Comparison of ENCODE assay signal across 10 mouse cellular contexts in genomic region chr17:6812851-6813191, GRCm38 (mm10). TPM values are rescaled to one million over a fixed set of nuclear protein-coding genes. Genes with fewer than 3 reads are reported as not detected.
DNase-seq lines count a peak whose midpoint lies in the region; ATAC-seq and TF ChIP-seq lines count a peak whose summit lies in the region.
"Had no signal": no experiment of that assay in that cellular context is flagged by ENCODE, and none has a peak within 500 bp of the region (broad histone marks: within the 10 kb centered on the region; RNA-seq: fewer than 3 reads in every experiment).

No protein-coding gene starts in this region.

- 3% methylated on average over 3 of the region's 3 CpGs for WGBS in forebrain, embryonic 14.5 days
- WGBS in forebrain, postnatal 0 days: 23% methylated on average over 3 of the region's 3 CpGs
- 4% methylated on average over 3 of the region's 3 CpGs for WGBS in midbrain, embryonic 13.5 days
- 4% methylated on average over 3 of the region's 3 CpGs for WGBS in midbrain, embryonic 16.5 days
- WGBS in stomach, postnatal 0 days: 14% methylated on average over 3 of the region's 3 CpGs
- 36% methylated on average over 3 of the region's 3 CpGs for WGBS in liver, embryonic 11.5 days

- ATAC-seq in forebrain, embryonic 14.5 days: no peak
- ATAC-seq in forebrain, postnatal 0 days: no peak
- no peak; the same call in 1 of the 2 replicates for ATAC-seq in midbrain, embryonic 13.5 days
- ATAC-seq in midbrain, embryonic 16.5 days: no peak
- ATAC-seq in stomach, postnatal 0 days (ENCODE audit: low FRiP score, low TSS enrichment): no peak
- ATAC-seq in liver, embryonic 11.5 days (replicated peaks; ENCODE audit: low FRiP score): no peak

- no peak for TF ChIP-seq EP300 in stomach, postnatal 0 days (optimal IDR thresholded peaks at IDR 0.05)

- H3K4me3 ChIP-seq in forebrain, embryonic 14.5 days (ENCODE audit: low read depth, low read length): no peak overlapping the region
- H3K4me3 ChIP-seq in forebrain, postnatal 0 days (ENCODE audit: low read depth, low read length): no peak overlapping the region
- H3K4me3 ChIP-seq in midbrain, embryonic 13.5 days (replicated peaks): no peak overlapping the region
- no peak overlapping the region for H3K4me3 ChIP-seq in midbrain, embryonic 16.5 days (ENCODE audit: low read depth, low read length)
- no peak overlapping the region for H3K4me3 ChIP-seq in stomach, postnatal 0 days (ENCODE audit: low read depth, low read length)
- H3K4me3 ChIP-seq in liver, embryonic 11.5 days (ENCODE audit: low read depth, low read length): no peak overlapping the region

- H3K9me3 ChIP-seq in forebrain, embryonic 14.5 days (replicated peaks; ENCODE audit: control insufficient read depth, low read length): no peaks in the 10 kb centered on the region
- no peaks in the 10 kb centered on the region for H3K9me3 ChIP-seq in forebrain, postnatal 0 days (ENCODE audit: low read length)
- H3K9me3 ChIP-seq in midbrain, embryonic 13.5 days: no peaks in the 10 kb centered on the region
- H3K9me3 ChIP-seq in midbrain, embryonic 16.5 days (replicated peaks; ENCODE audit: control insufficient read depth, low read length, poor library complexity, severe bottlenecking): no peaks in the 10 kb centered on the region
- H3K9me3 ChIP-seq in stomach, postnatal 0 days (ENCODE audit: control insufficient read depth, low read length): no peaks in the 10 kb centered on the region
- no peaks in the 10 kb centered on the region for H3K9me3 ChIP-seq in liver, embryonic 11.5 days (ENCODE audit: control insufficient read depth, low read length)

- no peaks in the 10 kb centered on the region for H3K27me3 ChIP-seq in forebrain, embryonic 14.5 days (replicated peaks; ENCODE audit: control insufficient read depth, insufficient read depth, low read length)
- H3K27me3 ChIP-seq in forebrain, postnatal 0 days (ENCODE audit: insufficient read depth, low read length): no peaks in the 10 kb centered on the region
- 0 out of 2 replicates have a peak, but pooled peaks cover 3% of the 10 kb centered on the region for H3K27me3 ChIP-seq in midbrain, embryonic 13.5 days
- H3K27me3 ChIP-seq in midbrain, embryonic 16.5 days (ENCODE audit: control insufficient read depth, insufficient read depth, low read depth, low read length): no peaks in the 10 kb centered on the region
- no peaks in the 10 kb centered on the region for H3K27me3 ChIP-seq in stomach, postnatal 0 days (ENCODE audit: control insufficient read depth, insufficient read depth, low read length)
- H3K27me3 ChIP-seq in liver, embryonic 11.5 days (replicated peaks; ENCODE audit: control insufficient read depth, insufficient read depth, low read length): no peaks in the 10 kb centered on the region

- peaks cover 9% of the 10 kb centered on the region for H3K4me1 ChIP-seq in forebrain, embryonic 14.5 days (ENCODE audit: control insufficient read depth, insufficient read depth, low read length)
- H3K4me1 ChIP-seq in forebrain, postnatal 0 days (ENCODE audit: insufficient read depth): no peaks in the 10 kb centered on the region
- peaks cover 13% of the 10 kb centered on the region; the same call in 1 of the 2 replicates for H3K4me1 ChIP-seq in midbrain, embryonic 13.5 days (replicated peaks)
- no peaks in the 10 kb centered on the region; the same call in 1 of the 2 replicates for H3K4me1 ChIP-seq in midbrain, embryonic 16.5 days (ENCODE audit: control insufficient read depth, insufficient read depth, low read length)
- peaks cover 4% of the 10 kb centered on the region for H3K4me1 ChIP-seq in stomach, postnatal 0 days (replicated peaks; ENCODE audit: control insufficient read depth, insufficient read depth)
- peaks cover 23% of the 10 kb centered on the region for H3K4me1 ChIP-seq in liver, embryonic 11.5 days (replicated peaks; ENCODE audit: control insufficient read depth, insufficient read depth, low read length)

- H3K9ac ChIP-seq in forebrain, embryonic 14.5 days (ENCODE audit: low read length): no peak overlapping the region
- no peak overlapping the region for H3K9ac ChIP-seq in forebrain, postnatal 0 days
- H3K9ac ChIP-seq in midbrain, embryonic 13.5 days (replicated peaks): no peak overlapping the region
- H3K9ac ChIP-seq in midbrain, embryonic 16.5 days (ENCODE audit: low read depth, low read length): no peak overlapping the region
- H3K9ac ChIP-seq in stomach, postnatal 0 days (ENCODE audit: low read length): no peak overlapping the region
- H3K9ac ChIP-seq in liver, embryonic 11.5 days (ENCODE audit: low read depth, low read length): no peak overlapping the region
- H3K9ac ChIP-seq: liver, embryonic 14.5 days had no signal

- no peak overlapping the region for H3K4me2 ChIP-seq in forebrain, embryonic 14.5 days (ENCODE audit: low read length)
- no peak overlapping the region for H3K4me2 ChIP-seq in forebrain, postnatal 0 days (ENCODE audit: low read depth)
- no peak overlapping the region for H3K4me2 ChIP-seq in midbrain, embryonic 13.5 days (replicated peaks)
- no peak overlapping the region for H3K4me2 ChIP-seq in midbrain, embryonic 16.5 days (ENCODE audit: low read length)
- H3K4me2 ChIP-seq in stomach, postnatal 0 days (replicated peaks; ENCODE audit: low read depth): no peak overlapping the region
- H3K4me2 ChIP-seq in liver, embryonic 11.5 days: no peak overlapping the region

- peak; percentile 32 for DNase-seq in forebrain, embryonic 14.5 days (ENCODE audit: low spot score)
- no peak for DNase-seq in forebrain, postnatal 0 days
- DNase-seq in kidney, postnatal 25 days: peak; percentile 70 to 86
- peak; percentile 41 for DNase-seq in stomach, postnatal 0 days (ENCODE audit: low spot score)
- no peak for DNase-seq in liver, embryonic 11.5 days (ENCODE audit: low spot score)
- no peak for DNase-seq in testis, postnatal 10 days (ENCODE audit: low spot score)
- DNase-seq: cerebellum, adult 11 months had no signal

- no peak for TF ChIP-seq CTCF in forebrain, postnatal 0 days (IDR thresholded peaks at IDR 0.05; ENCODE audit: low read depth)
- TF ChIP-seq CTCF in stomach, postnatal 0 days (IDR thresholded peaks at IDR 0.05; ENCODE audit: low read depth): no peak

- no peak overlapping the region for H3K27ac ChIP-seq in forebrain, embryonic 14.5 days (ENCODE audit: low read depth, low read length)
- no peak overlapping the region for H3K27ac ChIP-seq in forebrain, postnatal 0 days (ENCODE audit: low read depth, low read length)
- 0 out of 2 replicates have a peak overlapping the region, but pooled peaks have one; percentile 19 for H3K27ac ChIP-seq in midbrain, embryonic 13.5 days
- no peak overlapping the region for H3K27ac ChIP-seq in midbrain, embryonic 16.5 days (ENCODE audit: low read length)
- peak overlapping the region; percentile 81 for H3K27ac ChIP-seq in stomach, postnatal 0 days (replicated peaks)
- H3K27ac ChIP-seq in liver, embryonic 11.5 days (ENCODE audit: low read depth, low read length): no peak overlapping the region
- H3K27ac ChIP-seq: liver, embryonic 14.5 days had no signal

- H3K36me3 ChIP-seq in forebrain, embryonic 14.5 days (ENCODE audit: control insufficient read depth, insufficient read depth, low read length): no peaks in the 10 kb centered on the region
- H3K36me3 ChIP-seq in forebrain, postnatal 0 days (ENCODE audit: insufficient read depth): no peaks in the 10 kb centered on the region
- no peaks in the 10 kb centered on the region for H3K36me3 ChIP-seq in midbrain, embryonic 13.5 days
- H3K36me3 ChIP-seq in midbrain, embryonic 16.5 days (ENCODE audit: control insufficient read depth, insufficient read depth, low read length): no peaks in the 10 kb centered on the region
- no peaks in the 10 kb centered on the region for H3K36me3 ChIP-seq in stomach, postnatal 0 days (ENCODE audit: control insufficient read depth, insufficient read depth, low read length)
- no peaks in the 10 kb centered on the region for H3K36me3 ChIP-seq in liver, embryonic 11.5 days (ENCODE audit: control insufficient read depth, insufficient read depth, low read length)

RNA-seq across cellular contexts. Expression of gene Ezr, which starts 30.2 kb away (rescaled TPM):
- polyA plus RNA-seq in forebrain, embryonic 14.5 days (2014; fragmentation: Nextera tagmentation; extraction: Ambion mirVana): 94.0 and 101 TPM in 2 replicates
- total RNA-seq in forebrain, postnatal 0 days (2014; rRNA removed): 37.8 and 45.4 TPM in 2 replicates
- 51.6 and 60.2 TPM in 2 replicates for polyA plus RNA-seq in forebrain, postnatal 0 days (2015; fragmentation: Nextera tagmentation; extraction: Ambion mirVana)
- 36.2 and 43.1 TPM in 2 replicates for polyA plus RNA-seq in midbrain, embryonic 13.5 days (2015; fragmentation: Nextera tagmentation; extraction: Ambion mirVana)
- 31.9 and 36.8 TPM in 2 replicates for polyA plus RNA-seq in midbrain, embryonic 16.5 days (2015; fragmentation: Nextera tagmentation; extraction: Ambion mirVana)
- 289 and 299 TPM in 2 replicates for polyA plus RNA-seq in stomach, postnatal 0 days (2015; fragmentation: Nextera tagmentation; extraction: Ambion mirVana)
- 96.2 and 97.3 TPM in 2 replicates for polyA plus RNA-seq in liver, embryonic 11.5 days (2014; fragmentation: Nextera tagmentation; extraction: Ambion mirVana)

Comparison
In these comparisons a context has a peak if more than half of its experiments do, and no peak if none do; other contexts are left out.
1. DNase-seq: peak in forebrain, embryonic 14.5 days (single experiment), kidney, postnatal 25 days (2 of 2) and stomach, postnatal 0 days (single experiment); none in forebrain, postnatal 0 days (single experiment), liver, embryonic 11.5 days (single experiment) and testis, postnatal 10 days (single experiment).
2. H3K27ac ChIP-seq: peak in midbrain, embryonic 13.5 days (single experiment) and stomach, postnatal 0 days (single experiment); none in forebrain, embryonic 14.5 days (single experiment), forebrain, postnatal 0 days (single experiment), midbrain, embryonic 16.5 days (single experiment) and liver, embryonic 11.5 days (single experiment).